Mouse (Mus musculus) midbrain, embryonic 16.5 days (tissue): Measurements from ENCODE around the gene Dcaf10. TPM values are rescaled to one million over a fixed set of nuclear protein-coding genes. Genes with fewer than 3 reads are reported as not detected.

ENCODE experiments used
- ATAC-seq: fragments of 200-750 bp; cut with Nextera tagmentation; 2 replicates; pipeline ENCODE4 v1.8.0; 2017; ENCODE audit warnings: moderate TSS enrichment
- H3K27ac ChIP-seq: fragments of 300-500 bp; sonication (generic); 2 replicates; pipeline ENCODE4 v1.5.1; 2014; ENCODE audit warnings: mild to moderate bottlenecking, low read length, mixed read lengths
- H3K27me3 ChIP-seq: fragments of 300-500 bp; sonication (generic); 2 replicates; pipeline ENCODE4 v1.6.1; 2014; ENCODE audit warnings: low read depth, low read length, mixed read lengths; ENCODE audit not compliant: control insufficient read depth, insufficient read depth
- H3K36me3 ChIP-seq: fragments of 300-500 bp; sonication (generic); 2 replicates; pipeline ENCODE4 v1.6.1; 2014; ENCODE audit warnings: mild to moderate bottlenecking, low read length, moderate library complexity, mixed read lengths; ENCODE audit not compliant: control insufficient read depth, insufficient read depth
- H3K4me1 ChIP-seq: fragments of 300-500 bp; sonication (generic); 2 replicates; pipeline ENCODE4 v1.6.1; 2014; ENCODE audit warnings: mild to moderate bottlenecking, low read length, mixed read lengths; ENCODE audit not compliant: control insufficient read depth, insufficient read depth
- H3K4me2 ChIP-seq: fragments of 300-500 bp; sonication (generic); 2 replicates; pipeline ENCODE4 v1.6.1; 2014; ENCODE audit warnings: mild to moderate bottlenecking, low read length, mixed read lengths
- H3K4me3 ChIP-seq: fragments of 300-500 bp; sonication (generic); 2 replicates; pipeline ENCODE4 v1.5.1; 2014; ENCODE audit warnings: low read depth, mild to moderate bottlenecking, low read length, moderate library complexity, mixed read lengths
- H3K9ac ChIP-seq: fragments of 300-500 bp; sonication (generic); 2 replicates; pipeline ENCODE4 v1.6.1; 2014; ENCODE audit warnings: low read depth, low read length, mixed read lengths
- H3K9me3 ChIP-seq: fragments of 300-500 bp; sonication (generic); replicated peaks from 2 replicates; pipeline ENCODE4 v1.6.1; 2014; ENCODE audit warnings: mild to moderate bottlenecking, low read length, mixed read lengths; ENCODE audit not compliant: control insufficient read depth, poor library complexity, severe bottlenecking
- WGBS: fragments of 180-500 bp; shearing (Covaris S2); extraction: QIAGEN DNeasy Blood & Tissue Kit; methylation state at CpG from one replicate; pipeline ENCODE4 v1.1.7; 2014; 5-methylcytosine and 5-hydroxymethylcytosine counted together
- polyA plus RNA-seq: library from polyadenylated mRNA; unstranded; fragments of >200 nt; fragmentation: Nextera tagmentation; extraction: Ambion mirVana; gene quantifications from 2 replicates; pipeline ENCODE4 v1.2.1, GENCODE M21; 2015

Dcaf10 gene
- polyA plus RNA-seq, 1 experiment from 2014 or later = 7.7 TPM

DNA sequence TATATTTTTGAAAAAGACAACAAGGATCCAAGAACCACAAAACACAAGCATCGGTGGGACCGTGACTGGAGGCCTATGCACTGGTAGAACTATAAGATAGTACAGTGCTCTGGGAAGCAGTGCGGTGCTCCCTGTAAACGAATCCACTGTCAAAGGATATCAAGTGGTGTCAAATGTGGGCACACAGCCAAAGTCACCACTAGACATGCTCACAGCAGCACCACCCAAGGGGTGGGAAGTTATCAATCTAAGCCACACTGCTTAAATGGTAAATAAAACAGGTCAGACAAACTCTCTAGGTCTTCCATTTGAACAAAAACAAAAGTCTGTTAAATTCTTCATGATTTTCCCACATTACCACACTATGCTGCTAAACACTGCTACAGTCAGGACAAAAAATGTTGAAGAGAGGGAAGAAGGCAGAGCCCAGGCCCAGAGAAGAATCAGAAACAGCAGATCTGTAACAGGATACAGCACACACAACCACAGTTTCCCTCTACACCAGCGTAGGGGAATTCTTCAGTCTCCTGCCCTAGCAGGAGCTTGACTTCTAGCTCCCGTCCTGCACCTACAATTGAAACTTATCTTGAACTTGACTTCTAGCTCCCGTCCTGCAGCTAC lies 61.1 kb downstream of the Dcaf10 start:
- H3K4me3 ChIP-seq = no peak overlapping the region
- no peak overlapping the region for H3K9ac ChIP-seq
- no peak for ATAC-seq
- H3K27me3 ChIP-seq = no peaks in the 10 kb centered on the region
- no peaks in the 10 kb centered on the region for H3K9me3 ChIP-seq
- peaks cover 24% of the 10 kb centered on the region for H3K4me1 ChIP-seq
- peaks cover 26% of the 10 kb centered on the region for H3K36me3 ChIP-seq
- no peak overlapping the region for H3K4me2 ChIP-seq
- no peak overlapping the region for H3K27ac ChIP-seq
- 84% methylated on average over 7 of the region's 7 CpGs for WGBS

DNA sequence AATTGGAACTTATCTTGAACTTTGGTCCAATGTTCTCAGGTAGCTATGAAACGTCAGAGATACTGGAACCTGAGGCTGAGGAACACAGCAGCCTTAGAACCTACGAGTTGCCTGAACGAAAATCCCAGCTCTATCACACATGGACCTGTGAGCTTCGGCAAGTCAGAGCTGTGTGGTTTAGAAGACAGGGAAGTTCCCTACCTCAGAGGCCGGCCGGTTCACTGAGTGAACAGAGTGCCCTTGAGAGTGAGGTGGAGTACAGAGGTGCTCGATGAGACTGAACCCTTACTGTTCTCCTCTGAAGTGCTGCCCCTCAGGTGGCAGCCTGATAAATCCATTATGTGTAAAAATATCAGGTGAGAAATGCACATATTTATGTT lies 61.6 kb downstream of the Dcaf10 start:
- H3K9ac ChIP-seq = no peak overlapping the region
- H3K9me3 ChIP-seq = no peaks in the 10 kb centered on the region
- H3K4me3 ChIP-seq = no peak overlapping the region
- H3K36me3 ChIP-seq = peaks cover 25% of the 10 kb centered on the region
- no peak overlapping the region for H3K27ac ChIP-seq
- H3K4me2 ChIP-seq = no peak overlapping the region
- WGBS = 93% methylated on average over 7 of the region's 7 CpGs
- H3K27me3 ChIP-seq = no peaks in the 10 kb centered on the region
- peaks cover 24% of the 10 kb centered on the region for H3K4me1 ChIP-seq
- ATAC-seq = no peak

DNA sequence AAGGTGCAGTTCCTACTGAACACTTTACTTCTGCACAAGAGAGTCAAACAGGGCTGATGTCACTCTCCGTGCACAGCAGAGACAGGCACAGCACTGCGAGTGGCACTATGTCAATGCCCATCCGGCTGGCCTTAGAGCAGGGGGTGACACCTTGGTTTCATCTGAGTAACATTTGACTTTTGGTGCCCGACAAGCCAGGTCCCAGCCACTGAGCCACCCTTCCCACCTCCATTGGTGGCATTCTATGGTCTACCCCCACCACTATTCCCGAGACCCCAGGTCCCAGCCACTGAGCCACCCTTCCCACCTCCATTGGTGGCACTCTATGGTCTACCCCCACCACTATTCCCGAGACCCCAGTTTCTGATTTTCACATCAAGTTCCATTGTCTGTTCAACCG lies 62.2 kb downstream of the Dcaf10 start:
- no peak overlapping the region for H3K27ac ChIP-seq
- H3K4me3 ChIP-seq = no peak overlapping the region
- peaks cover 24% of the 10 kb centered on the region for H3K4me1 ChIP-seq
- ATAC-seq = no peak
- no peaks in the 10 kb centered on the region for H3K9me3 ChIP-seq
- WGBS = 95% methylated on average over 7 of the region's 7 CpGs
- no peak overlapping the region for H3K4me2 ChIP-seq
- H3K36me3 ChIP-seq = peaks cover 19% of the 10 kb centered on the region
- no peak overlapping the region for H3K9ac ChIP-seq
- H3K27me3 ChIP-seq = no peaks in the 10 kb centered on the region

DNA sequence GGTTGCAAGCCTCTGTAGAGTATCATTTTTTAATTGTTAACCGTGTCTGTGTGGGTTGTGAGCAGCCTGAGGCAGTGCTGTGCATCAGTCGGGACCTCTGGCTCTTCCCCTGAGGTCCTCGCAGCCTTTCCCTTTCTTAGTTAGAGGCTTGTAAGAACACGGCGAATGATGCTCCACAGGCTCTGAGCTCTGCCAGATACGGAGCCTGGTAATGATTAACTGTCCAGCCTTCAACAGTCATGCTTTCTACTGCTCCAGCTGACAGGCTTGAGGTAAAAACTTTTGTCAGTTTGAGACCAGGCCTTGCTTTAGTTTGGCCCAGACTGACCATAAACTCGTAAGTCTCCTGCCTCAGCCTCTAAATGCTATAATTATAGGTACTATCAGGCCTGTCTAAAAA lies 63.4 kb downstream of the Dcaf10 start:
- H3K27ac ChIP-seq = no peak overlapping the region
- H3K4me2 ChIP-seq = no peak overlapping the region
- H3K4me3 ChIP-seq = no peak overlapping the region
- H3K4me1 ChIP-seq = peaks cover 24% of the 10 kb centered on the region
- H3K27me3 ChIP-seq = no peaks in the 10 kb centered on the region
- ATAC-seq = no peak
- 82% methylated on average over 7 of the region's 7 CpGs for WGBS
- no peaks in the 10 kb centered on the region for H3K9me3 ChIP-seq
- H3K9ac ChIP-seq = no peak overlapping the region
- peaks cover 9% of the 10 kb centered on the region; the same call in 1 of the 2 replicates for H3K36me3 ChIP-seq

DNA sequence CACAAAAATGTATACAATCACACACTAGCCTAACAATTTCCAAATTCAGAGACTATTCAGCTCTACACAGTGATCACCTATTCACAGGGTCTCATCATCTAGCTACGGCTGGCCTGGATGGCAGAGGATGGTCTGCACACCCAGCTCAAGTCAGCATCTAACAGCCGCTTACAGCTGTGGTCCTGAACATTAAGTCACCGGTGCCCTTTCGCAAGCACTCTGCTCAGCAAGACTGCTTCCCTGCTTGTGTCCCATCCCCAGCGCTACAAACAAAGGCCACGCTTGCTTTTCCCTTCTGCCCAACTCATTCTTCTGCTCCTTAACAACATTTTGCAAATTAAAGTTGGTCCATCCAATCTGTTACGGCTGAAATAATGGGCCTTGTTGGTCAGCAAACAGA lies 64.5 kb downstream of the Dcaf10 start:
- no peak overlapping the region for H3K27ac ChIP-seq
- WGBS = 62% methylated on average over 7 of the region's 7 CpGs
- H3K9me3 ChIP-seq = no peaks in the 10 kb centered on the region
- H3K4me2 ChIP-seq = peak overlapping the region; percentile 92
- no peak for ATAC-seq
- H3K4me3 ChIP-seq = no peak overlapping the region
- H3K4me1 ChIP-seq = peaks cover 24% of the 10 kb centered on the region
- peaks cover 9% of the 10 kb centered on the region; the same call in 1 of the 2 replicates for H3K36me3 ChIP-seq
- H3K9ac ChIP-seq = no peak overlapping the region; the same call in 1 of the 2 replicates
- no peaks in the 10 kb centered on the region for H3K27me3 ChIP-seq

DNA sequence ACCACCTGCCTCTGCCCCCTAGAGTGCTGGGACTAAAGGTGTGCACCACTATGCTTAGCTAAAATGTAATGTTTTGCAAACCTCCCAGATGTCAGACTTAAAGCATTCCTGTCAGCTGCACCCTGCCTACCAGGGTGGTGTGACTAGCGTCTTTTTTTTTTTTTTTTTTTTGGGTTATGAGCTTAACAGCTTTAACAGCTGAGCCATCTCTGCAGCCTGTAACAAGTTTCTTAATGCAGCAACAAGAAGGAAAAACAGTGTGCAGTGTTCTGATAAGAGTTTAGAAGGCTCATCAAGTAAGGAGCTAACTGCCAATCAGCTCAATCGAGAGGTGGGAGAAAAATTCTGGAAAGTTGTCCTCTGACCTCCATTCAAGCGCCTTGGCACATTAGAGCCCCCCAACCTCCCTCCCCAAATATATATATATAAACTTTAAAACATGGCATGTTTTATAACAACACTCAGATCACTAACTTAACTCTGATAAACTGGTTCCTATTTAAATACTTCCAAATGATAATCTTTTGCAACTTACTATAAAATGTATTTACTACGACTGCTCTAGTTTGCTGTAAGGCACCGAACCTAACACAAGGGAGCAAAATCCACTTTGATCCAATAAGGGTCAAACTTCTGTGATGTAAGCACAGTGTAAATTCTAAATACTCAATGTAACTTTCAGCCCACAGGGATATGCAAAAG lies 65.3 kb downstream of the Dcaf10 start:
- Histone ChIP-seq H3K9me3 (no peaks in the 10 kb centered on the region), H3K27me3 (no peaks in the 10 kb centered on the region), H3K27ac (peak overlapping the region; percentile 83; the same call in 1 of the 2 replicates), H3K36me3 (0 out of 2 replicates have a peak, but pooled peaks cover 6% of the 10 kb centered on the region), H3K9ac (peak overlapping the region; percentile 79), H3K4me1 (peaks cover 24% of the 10 kb centered on the region), H3K4me3 (peak overlapping the region; percentile 58), H3K4me2 (peak overlapping the region; percentile 92)
- WGBS = 60% methylated on average over 5 of the region's 5 CpGs
- ATAC-seq = no peak

DNA sequence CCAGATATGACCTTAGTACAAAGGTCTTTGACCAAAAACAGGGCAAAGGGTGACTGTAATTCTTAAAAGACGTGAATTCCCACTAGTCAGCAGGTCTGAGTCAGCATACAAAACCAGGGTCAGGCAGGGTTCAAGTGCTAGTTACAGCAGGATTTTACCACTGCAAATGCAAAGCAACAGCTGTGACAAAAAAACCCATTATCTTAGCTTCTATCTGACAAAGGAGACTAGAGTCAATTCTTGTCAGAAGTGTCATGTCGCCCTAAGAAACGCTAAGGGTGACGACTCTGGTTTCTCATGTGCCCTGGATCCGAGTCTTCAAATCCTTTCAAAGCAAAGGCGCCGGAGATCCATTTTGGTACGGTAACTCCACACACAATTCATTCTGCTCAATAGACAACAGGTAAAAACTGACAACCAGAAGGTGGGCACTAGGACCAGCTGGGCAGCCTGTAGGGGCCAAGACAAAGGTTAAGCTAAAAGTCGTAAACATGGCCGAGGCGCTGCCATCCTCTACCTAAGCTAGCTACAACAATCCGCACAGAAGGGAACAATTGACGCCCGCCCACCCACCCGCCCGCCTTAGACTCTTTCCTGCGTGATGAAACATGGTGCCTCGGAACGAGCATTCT lies 65.9 kb downstream of the Dcaf10 start:
- Histone ChIP-seq H3K4me1 (peaks cover 24% of the 10 kb centered on the region), H3K4me3 (peak overlapping the region; percentile 58), H3K27ac (peak overlapping the region; percentile 83), H3K36me3 (0 out of 2 replicates have a peak, but pooled peaks cover 6% of the 10 kb centered on the region), H3K9me3 (no peaks in the 10 kb centered on the region), H3K4me2 (peak overlapping the region; percentile 92), H3K27me3 (no peaks in the 10 kb centered on the region), H3K9ac (peak overlapping the region; percentile 79)
- ATAC-seq = no peak; the same call in 1 of the 2 replicates
- WGBS = under 1% methylated on average over 19 of the region's 19 CpGs

DNA sequence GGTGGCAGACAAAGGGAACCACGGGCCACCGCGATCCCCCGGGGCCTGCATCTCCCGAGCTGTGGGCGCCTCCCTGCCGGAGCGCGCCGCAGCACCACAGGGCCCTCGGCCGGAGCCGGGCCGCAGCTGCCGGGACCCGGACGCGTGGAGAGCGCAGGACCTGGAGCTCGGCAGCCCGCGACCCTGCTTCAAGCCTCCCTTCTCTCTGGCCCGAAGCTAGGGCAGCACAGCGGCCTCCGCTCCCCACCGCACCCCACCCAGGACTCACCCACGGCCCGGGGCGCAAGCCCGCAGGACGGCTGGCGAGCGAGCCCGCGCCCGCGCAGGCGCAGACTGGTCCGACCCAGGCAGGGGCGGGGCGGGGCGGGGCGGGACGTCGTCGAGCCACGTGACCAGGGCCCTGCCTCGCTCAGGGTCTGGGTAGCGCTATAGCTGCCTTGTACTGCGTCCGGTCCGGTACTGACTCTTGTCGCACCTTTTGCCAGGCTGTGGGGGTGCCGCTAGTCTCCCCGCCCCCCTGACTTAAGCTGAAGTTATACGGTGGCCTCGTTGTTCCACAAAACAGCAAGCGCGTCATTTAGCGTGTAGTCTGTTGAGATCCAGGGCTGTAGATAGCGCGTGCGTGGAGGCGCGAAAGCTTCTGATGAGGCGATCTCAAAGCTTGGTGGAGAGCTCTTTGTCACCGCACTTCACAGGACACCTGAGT lies 66.7 kb downstream of the Dcaf10 start, which contains the start of gene Slc25a51:
Gene Slc25a51, minus strand, starts transcription at position 340 of the 706 bp plus-strand sequence.
- Histone ChIP-seq H3K9me3 (no peaks in the 10 kb centered on the region), H3K9ac (peak within 1 kb of the TSS; percentile 79), H3K4me3 (peak within 1 kb of the TSS; percentile 58), H3K27me3 (no peaks in the 10 kb centered on the region), H3K36me3 (0 out of 2 replicates have a peak, but pooled peaks cover 6% of the 10 kb centered on the region), H3K4me2 (peak within 1 kb of the TSS; percentile 92), H3K27ac (peak within 1 kb of the TSS; percentile 83), H3K4me1 (peaks cover 24% of the 10 kb centered on the region)
- peak; percentile 98 for ATAC-seq
- WGBS = under 1% methylated on average over 45 of the region's 67 CpGs
